9 mouse cellular contexts compared by ENCODE assay signal in the genomic region with DNA sequence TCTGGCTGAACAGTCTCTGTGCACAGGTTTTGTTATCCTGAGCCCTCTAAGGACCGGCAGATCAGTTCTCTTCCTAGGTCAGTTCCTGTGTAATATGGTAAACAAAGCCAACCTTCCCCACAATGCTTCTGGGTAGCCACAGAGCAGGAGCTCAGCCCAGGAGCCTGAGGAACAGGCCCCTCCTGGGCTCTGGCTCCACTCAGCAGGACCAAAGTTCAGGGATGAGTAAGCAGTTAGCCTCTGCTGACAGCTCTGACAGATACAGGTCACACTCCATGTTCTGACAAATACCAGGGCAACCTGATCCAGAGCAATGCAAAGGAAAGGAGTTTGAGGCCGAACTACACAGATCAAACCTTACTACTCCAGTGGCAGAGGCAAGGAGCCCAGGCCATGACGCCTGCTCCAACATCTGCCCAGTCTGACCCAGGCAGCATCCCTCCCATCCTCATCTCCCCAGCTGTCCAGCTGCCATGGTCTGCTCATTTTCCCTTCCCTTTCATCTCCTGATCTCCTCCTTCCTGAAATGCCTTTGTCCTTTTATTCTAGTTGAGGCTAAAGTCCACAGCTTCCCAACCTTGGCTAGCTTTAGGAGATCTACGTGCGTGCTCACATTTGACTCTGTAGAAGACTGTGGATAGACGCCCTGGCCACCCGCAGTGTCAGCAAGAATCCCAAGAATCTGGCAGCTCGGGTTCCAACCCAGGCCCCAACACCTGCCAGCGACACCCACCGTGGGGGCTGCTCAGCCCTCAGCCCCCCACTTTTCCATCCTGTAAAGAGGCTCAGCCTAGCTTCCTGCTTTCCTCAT. TPM values are rescaled to one million over a fixed set of nuclear protein-coding genes. Genes with fewer than 3 reads are reported as not detected.
DNase-seq lines count a peak whose midpoint lies in the region; ATAC-seq and TF ChIP-seq lines count a peak whose summit lies in the region.
"Had no signal": no experiment of that assay in that cellular context is flagged by ENCODE, and none has a peak within 500 bp of the region (broad histone marks: within the 10 kb centered on the region; RNA-seq: fewer than 3 reads in every experiment).

No protein-coding gene starts in this region.

- no peak for TF ChIP-seq CTCF in bone marrow macrophage, adult 2 months (IDR thresholded peaks at IDR 0.05; ENCODE audit: low read depth, low read length)

- H3K4me1 ChIP-seq in bone marrow macrophage, adult 2 months (ENCODE audit: control insufficient read depth, insufficient read depth, low read length): peaks cover 24% of the 10 kb centered on the region
- H3K4me1 ChIP-seq in megakaryocyte, embryonic 14.5 days: peaks cover 92% of the 10 kb centered on the region
- peaks cover 8% of the 10 kb centered on the region; the same call in 1 of the 2 replicates for H3K4me1 ChIP-seq in midbrain, embryonic 15.5 days

- H3K36me3 ChIP-seq in megakaryocyte, embryonic 14.5 days (replicated peaks; ENCODE audit: low read length): peaks cover 63% of the 10 kb centered on the region
- no peaks in the 10 kb centered on the region for H3K36me3 ChIP-seq in midbrain, embryonic 15.5 days (replicated peaks)
- H3K36me3 ChIP-seq: forebrain, embryonic 15.5 days had no signal

- H3K4me2 ChIP-seq in midbrain, embryonic 15.5 days: no peak overlapping the region
- H3K4me2 ChIP-seq: forebrain, embryonic 15.5 days had no signal

- no peak for ATAC-seq in midbrain, embryonic 15.5 days (replicated peaks)
- ATAC-seq: forebrain, embryonic 15.5 days had no signal

- WGBS in midbrain, embryonic 15.5 days: 53% methylated on average over 10 of the region's 10 CpGs

- no peaks in the 10 kb centered on the region for H3K9me3 ChIP-seq in megakaryocyte, embryonic 14.5 days
- no peaks in the 10 kb centered on the region for H3K9me3 ChIP-seq in midbrain, embryonic 15.5 days
- H3K9me3 ChIP-seq: forebrain, embryonic 15.5 days had no signal

- H3K4me3 ChIP-seq in bone marrow macrophage, adult 2 months (ENCODE audit: insufficient read depth, low read length): no peak overlapping the region
- peak overlapping the region; percentile 74 for H3K4me3 ChIP-seq in megakaryocyte, embryonic 14.5 days (replicated peaks)
- H3K4me3 ChIP-seq in midbrain, embryonic 15.5 days: no peak overlapping the region
- H3K4me3 ChIP-seq: forebrain, embryonic 15.5 days had no signal

- H3K27me3 ChIP-seq in megakaryocyte, embryonic 14.5 days (replicated peaks): no peaks in the 10 kb centered on the region
- no peaks in the 10 kb centered on the region for H3K27me3 ChIP-seq in midbrain, embryonic 15.5 days (replicated peaks)
- H3K27me3 ChIP-seq: forebrain, embryonic 15.5 days had no signal

- no peak for TF ChIP-seq POLR2A in bone marrow macrophage, adult 2 months (IDR thresholded peaks at IDR 0.05; ENCODE audit: borderline replicate concordance, low read depth, low read length)

- H3K9ac ChIP-seq in midbrain, embryonic 15.5 days: no peak overlapping the region
- H3K9ac ChIP-seq: forebrain, embryonic 15.5 days had no signal

- peak overlapping the region; percentile 2; the same call in 1 of the 2 replicates for H3K27ac ChIP-seq in bone marrow macrophage, adult 2 months (ENCODE audit: insufficient read depth, low read depth, low read length)
- H3K27ac ChIP-seq in midbrain, embryonic 15.5 days: no peak overlapping the region
- H3K27ac ChIP-seq: forebrain, embryonic 15.5 days had no signal

- peak; percentile 91 for DNase-seq in heart, adult 11 months
- DNase-seq in heart, adult 9 months (ENCODE audit: low spot score in 2 of 2): no peak
- peak; percentile 52 for DNase-seq in kidney, postnatal 10 days
- no peak for DNase-seq in cerebellum, postnatal 25 days
- no peak for DNase-seq in cerebellum, postnatal 10 days

RNA-seq across cellular contexts. Expression of a gene that starts 57.2 kb away (rescaled TPM):
- polyA plus RNA-seq in bone marrow macrophage, adult 2 months (2012; ENCODE audit: insufficient read depth, insufficient read length, missing spikeins): 22.8 and 25.0 TPM in 2 replicates
- polyA plus RNA-seq in megakaryocyte, embryonic 14.5 days (2012; ENCODE audit: insufficient read depth, low replicate concordance): 7.4 TPM in 1 of 2 replicates, not detected in the other
- 31.3 and 32.1 TPM in 2 replicates for polyA plus RNA-seq in midbrain, embryonic 15.5 days (2015; fragmentation: Nextera tagmentation; extraction: Ambion mirVana)

Comparison
In these comparisons a context has a peak if more than half of its experiments do, and no peak if none do; other contexts are left out.
1. DNase-seq: peak in heart, adult 11 months (single experiment) and kidney, postnatal 10 days (single experiment); none in heart, adult 9 months (0 of 2), cerebellum, postnatal 25 days (0 of 2) and cerebellum, postnatal 10 days (0 of 2).